Mouse (Mus musculus) cerebellum, adult 2 months (tissue): ENCODE measurements at regions not wholly inside any gene's neighbourhood (a gene's known extent, or its start where the extent isn't known, plus 50 kb on each side); places are given as distances from the start of the nearest gene placed in this dataset.

Experiments used
- DNase-seq, 2 experiments: peaks; one replicate each; pipeline ENCODE4 v3.0.0; 2021
- H3K27ac ChIP-seq: fragments of 200-500 bp; 2 replicates; pipeline ENCODE4 v1.5.1; 2012; ENCODE audit warnings: low read length, control low read depth, inconsistent platforms; ENCODE audit not compliant: insufficient read depth
- H3K27me3 ChIP-seq: fragments of 200-500 bp; 2 replicates; pipeline ENCODE4 v1.6.1; 2012; ENCODE audit warnings: inconsistent platforms, mild to moderate bottlenecking, low read length, moderate library complexity; ENCODE audit not compliant: control insufficient read depth, insufficient read depth
- H3K4me1 ChIP-seq: fragments of 200-500 bp; 2 replicates; pipeline ENCODE4 v1.6.1; 2011; ENCODE audit warnings: low read length; ENCODE audit not compliant: control insufficient read depth, insufficient read depth
- H3K4me3 ChIP-seq: fragments of 200-500 bp; replicated peaks from 2 replicates; pipeline ENCODE3; 2011; ENCODE audit warnings: mild to moderate bottlenecking, low read depth, low read length, control low read depth; ENCODE audit not compliant: insufficient read depth
- CTCF ChIP-seq: fragments of 200-500 bp; IDR thresholded peaks from 2 replicates; pipeline ENCODE4 v1.5.1; 2011; ENCODE audit warnings: low read depth, mild to moderate bottlenecking, control low read depth, low read length, moderate library complexity, borderline replicate concordance; ENCODE audit not compliant: insufficient read depth
- POLR2A ChIP-seq: fragments of 200-500 bp; IDR thresholded peaks from 2 replicates; pipeline ENCODE4 v1.6.1; 2011; ENCODE audit warnings: low read length, control low read depth, borderline replicate concordance; ENCODE audit not compliant: insufficient read depth
- WGBS: fragments of 180-500 bp; shearing (Covaris S2); methylation state at CpG from one replicate; pipeline ENCODE4 v1.1.7; 2018; 5-methylcytosine and 5-hydroxymethylcytosine counted together

- WGBS: 94% methylated on average over 4 of the region's 4 CpGs
- DNase-seq: no peak
- Histone ChIP-seq H3K4me3 (no peak overlapping the region), H3K27ac (no peak overlapping the region), H3K27me3 (no peaks in the 10 kb centered on the region), H3K4me1 (no peaks in the 10 kb centered on the region)
- TF ChIP-seq CTCF: no peak
- TF ChIP-seq POLR2A: no peak
Measured at GRCm38 (mm10) chr16:46663008-46663407, 164.7 kb upstream of the Nectin3 start.

- Histone ChIP-seq H3K4me3 (no peak overlapping the region), H3K27me3 (no peaks in the 10 kb centered on the region), H3K4me1 (no peaks in the 10 kb centered on the region), H3K27ac (no peak overlapping the region)
- no peak for TF ChIP-seq CTCF
- no peak for TF ChIP-seq POLR2A
- WGBS: 73% methylated on average over 4 of the region's 4 CpGs
- DNase-seq: no peak
Measured at GRCm38 (mm10) chr16:46655041-46655440, 156.7 kb upstream of the Nectin3 start.

- no peaks in the 10 kb centered on the region for H3K27me3 ChIP-seq
- H3K4me3 ChIP-seq: no peak overlapping the region
- H3K27ac ChIP-seq: no peak overlapping the region
- DNase-seq: no peak
- WGBS: 44% methylated on average over 2 of the region's 2 CpGs
- TF ChIP-seq POLR2A: no peak
- no peak for TF ChIP-seq CTCF
- no peaks in the 10 kb centered on the region for H3K4me1 ChIP-seq
Measured at GRCm38 (mm10) chr16:46625807-46626206, 127.5 kb upstream of the Nectin3 start.

- 92% methylated on average over 1 of the region's 1 CpGs for WGBS
- Histone ChIP-seq H3K27ac (no peak overlapping the region), H3K4me1 (no peaks in the 10 kb centered on the region), H3K4me3 (no peak overlapping the region), H3K27me3 (no peaks in the 10 kb centered on the region)
- no peak for TF ChIP-seq POLR2A
- TF ChIP-seq CTCF: no peak
- no peak for DNase-seq
Measured at GRCm38 (mm10) chr16:46623246-46623645, 124.9 kb upstream of the Nectin3 start.

- Histone ChIP-seq H3K27ac (no peak overlapping the region), H3K4me1 (no peaks in the 10 kb centered on the region), H3K4me3 (no peak overlapping the region), H3K27me3 (no peaks in the 10 kb centered on the region)
- TF ChIP-seq POLR2A (no peak), CTCF (no peak)
- DNase-seq: no peak
- WGBS: 96% methylated on average over 2 of the region's 2 CpGs
Measured at GRCm38 (mm10) chr16:46619871-46620270, 121.5 kb upstream of the Nectin3 start.

GRCm38 (mm10) chr16:46617544-46618335 is 119.4 kb upstream of the Nectin3 start:
- H3K27me3 ChIP-seq: no peaks in the 10 kb centered on the region
- WGBS: 59% methylated on average over 13 of the region's 13 CpGs
- no peak overlapping the region for H3K4me3 ChIP-seq
- DNase-seq: no peak
- TF ChIP-seq CTCF (no peak), POLR2A (no peak)
- no peaks in the 10 kb centered on the region for H3K4me1 ChIP-seq
- H3K27ac ChIP-seq: no peak overlapping the region

GRCm38 (mm10) chr16:46616606-46617005 is 118.3 kb upstream of the Nectin3 start:
- Histone ChIP-seq H3K4me3 (no peak overlapping the region), H3K27me3 (no peaks in the 10 kb centered on the region), H3K4me1 (no peaks in the 10 kb centered on the region), H3K27ac (no peak overlapping the region)
- TF ChIP-seq CTCF (no peak), POLR2A (no peak)
- no peak for DNase-seq

- Histone ChIP-seq H3K27ac (no peak overlapping the region), H3K4me1 (no peaks in the 10 kb centered on the region), H3K4me3 (no peak overlapping the region), H3K27me3 (no peaks in the 10 kb centered on the region)
- WGBS: 69% methylated on average over 5 of the region's 5 CpGs
- no peak for DNase-seq
- TF ChIP-seq CTCF (no peak), POLR2A (no peak)
Measured at GRCm38 (mm10) chr16:46613062-46613818, 114.9 kb upstream of the Nectin3 start.
